Mouse (Mus musculus) central nervous system, embryonic 18 days (tissue): Measurements from ENCODE around the gene Ginm1. TPM values are rescaled to one million over a fixed set of nuclear protein-coding genes. Genes with fewer than 3 reads are reported as not detected.

Source experiments
- polyA plus RNA-seq: library from polyadenylated mRNA; depleted of rRNA; stranded (reverse); fragments of >200 nt; gene quantifications from 2 replicates; pipeline ENCODE4 v1.2.3, GENCODE M21; 2012; rRNA removed

Ginm1 gene
- 28.8 and 34.0 TPM in 2 replicates for polyA plus RNA-seq

DNA sequence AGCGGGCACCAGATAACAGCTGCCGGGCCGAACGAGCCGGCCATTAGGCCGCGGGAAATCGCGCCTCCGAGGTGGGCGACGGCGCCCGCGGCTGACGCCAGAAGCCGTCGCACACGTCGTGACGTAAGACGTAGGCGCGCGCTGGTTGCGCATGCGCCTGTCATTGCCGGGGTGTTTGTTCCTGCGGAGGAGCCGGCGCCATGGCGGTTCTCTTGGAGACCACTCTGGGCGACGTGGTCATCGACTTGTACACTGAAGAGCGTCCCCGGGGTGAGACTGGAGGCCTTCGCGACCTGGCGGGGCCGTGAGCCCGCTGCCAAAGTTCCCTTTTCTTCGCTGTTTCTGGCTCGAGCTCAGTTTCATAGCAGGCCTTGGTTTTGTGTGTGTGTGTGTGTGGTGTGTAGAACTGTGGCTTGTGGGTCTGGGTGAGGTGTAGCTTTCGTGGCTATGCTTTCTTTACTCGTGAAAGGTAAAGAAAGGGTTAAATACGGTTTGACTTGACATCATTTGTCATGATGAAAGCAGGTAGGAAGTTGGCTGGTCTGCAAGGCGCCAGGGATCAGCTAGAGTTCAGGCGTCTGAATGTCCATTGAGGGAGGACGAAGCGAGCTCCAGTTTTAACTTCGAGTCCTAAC lies at the start of gene Ginm1, which contains the start of gene Ppil4:
Gene Ginm1, minus strand, starts transcription at position 74 of the 635 bp plus-strand sequence.
Gene Ppil4, plus strand, starts transcription at position 141 of the 635 bp plus-strand sequence.

GRCm38 (mm10) chr10:7832171-7832676 lies 39.6 kb upstream of the Ginm1 start, which contains the start of gene Zc3h12d:
Gene Zc3h12d (plus strand): TSS chr10:7832470.

GRCm38 (mm10) chr10:7725751-7726500 lies 66.7 kb downstream of the Ginm1 start, which contains the start of gene Katna1:
Gene Katna1 (plus strand): TSS chr10:7726000.

Other genes starting within 250 kb of the Ginm1 start
- gene Lrp11, start 203.0 kb downstream of the Ginm1 start, polyA plus RNA-seq = 83.1 and 84.0 TPM in 2 replicates
- 23.3 and 26.2 TPM in 2 replicates for gene Nup43, start 125.3 kb downstream of the Ginm1 start, polyA plus RNA-seq
- 104 and 107 TPM in 2 replicates for gene Pcmt1, start 111.7 kb downstream of the Ginm1 start, polyA plus RNA-seq
- gene Lats1, start 111.6 kb downstream of the Ginm1 start, polyA plus RNA-seq = 25.5 and 26.8 TPM in 2 replicates
- 13.8 and 14.2 TPM in 2 replicates for gene Katna1, start 66.8 kb downstream of the Ginm1 start, polyA plus RNA-seq
- 22.1 and 22.8 TPM in 2 replicates for gene Ppil4, start 67 bp upstream of the Ginm1 start, polyA plus RNA-seq
- gene Zc3h12d, start 39.6 kb upstream of the Ginm1 start, polyA plus RNA-seq = 0.12 and 0.17 TPM in 2 replicates
- 39.9 and 42.2 TPM in 2 replicates for gene Tab2, start 163.4 kb upstream of the Ginm1 start, polyA plus RNA-seq